Mouse (Mus musculus): ENCODE results near the gene Gm21976.

DNA sequence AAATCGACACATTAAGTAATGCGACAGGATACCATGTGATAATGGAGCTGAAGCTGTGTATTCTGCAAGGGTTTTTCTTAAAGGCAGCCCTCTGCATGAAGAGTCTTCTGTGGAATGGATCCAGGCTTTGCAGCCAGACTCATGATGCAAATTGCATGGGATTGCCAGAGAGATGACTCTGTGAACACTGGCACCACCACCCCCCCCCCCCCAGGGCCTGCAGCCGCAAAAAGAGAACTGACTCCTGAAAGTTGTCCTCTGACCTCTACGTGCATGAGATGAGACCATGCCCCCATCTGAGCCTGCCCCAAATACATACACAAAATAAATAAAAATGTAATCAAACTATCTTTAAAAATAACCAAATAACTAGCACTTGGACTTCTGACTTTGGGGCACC, 69.8 kb downstream of the Gm21976 start:
- TF ChIP-seq CTCF (IDR thresholded peaks at IDR 0.05; ENCODE audit: low read depth) (no peak), EP300 (IDR thresholded peaks at IDR 0.05; ENCODE audit: low read depth) (no peak)

Measured in heart, postnatal 0 days (tissue).